Mouse (Mus musculus) heart, postnatal 0 days (tissue): ENCODE results near the gene Klf11.

Source experiments
- CTCF ChIP-seq: IDR thresholded peaks from 2 replicates; pipeline ENCODE4 v1.5.1; 2016; ENCODE audit warnings: antibody characterized with exemption, control low read depth, low read depth
- EP300 ChIP-seq: IDR thresholded peaks from 2 replicates; pipeline ENCODE4 v1.6.1; 2016; ENCODE audit warnings: antibody characterized with exemption, low read depth

- peak; percentile 69 for TF ChIP-seq CTCF
- no peak for TF ChIP-seq EP300
Measured at GRCm38 (mm10) chr12:24707954-24708823, 57.1 kb downstream of the Klf11 start, which contains the start of gene Rrm2.
